ENCODE assay signal across 12 mouse cellular contexts in genomic region chr15:18189622-18190308, GRCm38 (mm10).
DNase-seq lines count a peak whose midpoint lies in the region; ATAC-seq lines count a peak whose summit lies in the region.
"Had no signal": no experiment of that assay in that cellular context is flagged by ENCODE, and none has a peak within 500 bp of the region (broad histone marks: within the 10 kb centered on the region; RNA-seq: fewer than 3 reads in every experiment).

No protein-coding gene starts in this region.

- no peak overlapping the region for H3K9ac ChIP-seq in heart, embryonic 16.5 days (ENCODE audit: low read length)
- no peak overlapping the region for H3K9ac ChIP-seq in midbrain, embryonic 13.5 days (replicated peaks)
- H3K9ac ChIP-seq: heart, embryonic 12.5 days had no signal

- no peaks in the 10 kb centered on the region for H3K36me3 ChIP-seq in heart, embryonic 16.5 days (ENCODE audit: control insufficient read depth, insufficient read depth)
- H3K36me3 ChIP-seq in hindbrain, embryonic 10.5 days, result no peaks in the 10 kb centered on the region
- no peaks in the 10 kb centered on the region for H3K36me3 ChIP-seq in midbrain, embryonic 13.5 days
- H3K36me3 ChIP-seq: heart, embryonic 12.5 days had no signal

- DNase-seq in heart, postnatal 4 days, result no peak
- DNase-seq in MN1 (ENCODE audit: low spot score), result peak; percentile 23
- DNase-seq in hindbrain, embryonic 10.5 days (ENCODE audit: low spot score), result peak; percentile 2
- DNase-seq in lung, postnatal 4 days, result no peak
- DNase-seq in left cerebral cortex, adult 9 months (ENCODE audit: low spot score in 2 of 2), result no peak
- DNase-seq: cerebellum, adult 9-10 months; right cerebral cortex, adult 18-20 months had no signal

- H3K9me3 ChIP-seq in heart, embryonic 16.5 days (replicated peaks; ENCODE audit: control insufficient read depth, low read length), result no peaks in the 10 kb centered on the region
- H3K9me3 ChIP-seq in hindbrain, embryonic 10.5 days, result no peaks in the 10 kb centered on the region
- H3K9me3 ChIP-seq in midbrain, embryonic 13.5 days, result no peaks in the 10 kb centered on the region
- H3K9me3 ChIP-seq: heart, embryonic 12.5 days had no signal

- no peaks in the 10 kb centered on the region for H3K4me1 ChIP-seq in heart, embryonic 16.5 days (ENCODE audit: control insufficient read depth, insufficient read depth, low read length)
- H3K4me1 ChIP-seq in hindbrain, embryonic 10.5 days (replicated peaks), result no peaks in the 10 kb centered on the region
- peaks cover 7% of the 10 kb centered on the region; the same call in 1 of the 2 replicates for H3K4me1 ChIP-seq in midbrain, embryonic 13.5 days (replicated peaks)
- H3K4me1 ChIP-seq: heart, embryonic 12.5 days had no signal

- H3K27ac ChIP-seq in heart, embryonic 16.5 days (ENCODE audit: low read length), result no peak overlapping the region
- no peak overlapping the region for H3K27ac ChIP-seq in hindbrain, embryonic 10.5 days
- H3K27ac ChIP-seq in midbrain, embryonic 13.5 days, result peak overlapping the region; percentile 35; the same call in 1 of the 2 replicates

- no peak overlapping the region for H3K4me3 ChIP-seq in heart, embryonic 16.5 days (ENCODE audit: low read length)
- no peak overlapping the region for H3K4me3 ChIP-seq in hindbrain, embryonic 10.5 days
- no peak overlapping the region for H3K4me3 ChIP-seq in midbrain, embryonic 13.5 days (replicated peaks)
- H3K4me3 ChIP-seq: heart, embryonic 12.5 days had no signal

- H3K4me2 ChIP-seq in heart, embryonic 16.5 days (ENCODE audit: low read depth, low read length), result no peak overlapping the region
- H3K4me2 ChIP-seq in midbrain, embryonic 13.5 days (replicated peaks), result no peak overlapping the region
- H3K4me2 ChIP-seq: heart, embryonic 12.5 days had no signal

- peak; percentile 49; the same call in 1 of the 2 replicates for ATAC-seq in heart, embryonic 16.5 days (replicated peaks; ENCODE audit: extremely low read depth, insufficient read depth, low FRiP score)
- ATAC-seq in midbrain, embryonic 13.5 days, result peak; percentile 96
- ATAC-seq in megakaryocyte, adult 5-6 weeks (ENCODE audit: poor library complexity, severe bottlenecking), result no peak
- ATAC-seq: CD4-positive, CD25-positive, alpha-beta regulatory T cell, adult 4 months had no signal

- 36% methylated on average over 5 of the region's 5 CpGs for WGBS in heart, embryonic 16.5 days
- 66% methylated on average over 5 of the region's 5 CpGs for WGBS in hindbrain, embryonic 10.5 days
- 37% methylated on average over 5 of the region's 5 CpGs for WGBS in midbrain, embryonic 13.5 days

- no peaks in the 10 kb centered on the region for H3K27me3 ChIP-seq in heart, embryonic 16.5 days (ENCODE audit: control insufficient read depth, insufficient read depth, low read length)
- H3K27me3 ChIP-seq in hindbrain, embryonic 10.5 days (ENCODE audit: insufficient read depth, poor library complexity, severe bottlenecking), result no peaks in the 10 kb centered on the region
- no peaks in the 10 kb centered on the region for H3K27me3 ChIP-seq in midbrain, embryonic 13.5 days
- H3K27me3 ChIP-seq: heart, embryonic 12.5 days had no signal

Comparison
In these comparisons a context has a peak if more than half of its experiments do, and no peak if none do; other contexts are left out.
1. DNase-seq: peak in MN1 (single experiment) and hindbrain, embryonic 10.5 days (single experiment); none in heart, postnatal 4 days (single experiment), lung, postnatal 4 days (0 of 2) and left cerebral cortex, adult 9 months (0 of 2).